Mouse (Mus musculus): ENCODE results near the gene Fam208a.

Gene Fam208a

GRCm38 (mm10) chr14:27428573-27428972 lies at the start of gene Fam208a:
TSS of gene Fam208a (plus strand) at chr14:27428834.
- DNase-seq (ENCODE audit: low spot score in 2 of 2), result peak; percentile 89 to 90

- no peak for DNase-seq (ENCODE audit: low spot score in 2 of 2)
Observed at GRCm38 (mm10) chr14:27379404-27379803, 49.2 kb upstream of the Fam208a start.

GRCm38 (mm10) chr14:27381459-27381858 lies 47.2 kb upstream of the Fam208a start:
- no peak for DNase-seq (ENCODE audit: low spot score in 2 of 2)

GRCm38 (mm10) chr14:27383321-27383830 lies 45.3 kb upstream of the Fam208a start:
- no peak for DNase-seq (ENCODE audit: low spot score in 2 of 2)

GRCm38 (mm10) chr14:27384143-27384542 lies 44.5 kb upstream of the Fam208a start:
- no peak for DNase-seq (ENCODE audit: low spot score in 2 of 2)

- DNase-seq (ENCODE audit: low spot score in 2 of 2), result no peak
Observed at GRCm38 (mm10) chr14:27388616-27389015, 40.0 kb upstream of the Fam208a start.

- no peak for DNase-seq (ENCODE audit: low spot score in 2 of 2)
Observed at GRCm38 (mm10) chr14:27389722-27390121, 38.9 kb upstream of the Fam208a start.

GRCm38 (mm10) chr14:27390663-27391062 lies 38.0 kb upstream of the Fam208a start:
- DNase-seq (ENCODE audit: low spot score in 2 of 2), result no peak

- DNase-seq (ENCODE audit: low spot score in 2 of 2), result no peak
Observed at GRCm38 (mm10) chr14:27391776-27392308, 36.8 kb upstream of the Fam208a start.

GRCm38 (mm10) chr14:27392660-27393059 lies 36.0 kb upstream of the Fam208a start:
- no peak for DNase-seq (ENCODE audit: low spot score in 2 of 2)

- no peak for DNase-seq (ENCODE audit: low spot score in 2 of 2)
Observed at GRCm38 (mm10) chr14:27393806-27394205, 34.8 kb upstream of the Fam208a start.

- peak in 1 of 2 experiments; percentile 51 for DNase-seq (ENCODE audit: low spot score in 2 of 2)
Observed at GRCm38 (mm10) chr14:27396424-27396823, 32.2 kb upstream of the Fam208a start.

GRCm38 (mm10) chr14:27397526-27397925 lies 31.1 kb upstream of the Fam208a start:
- DNase-seq (ENCODE audit: low spot score in 2 of 2), result no peak

GRCm38 (mm10) chr14:27400495-27400894 lies 28.1 kb upstream of the Fam208a start:
- no peak for DNase-seq (ENCODE audit: low spot score in 2 of 2)

GRCm38 (mm10) chr14:27401717-27402278 lies 26.8 kb upstream of the Fam208a start:
- DNase-seq (ENCODE audit: low spot score in 2 of 2), result no peak

- DNase-seq (ENCODE audit: low spot score in 2 of 2), result no peak
Observed at GRCm38 (mm10) chr14:27402332-27403250, 26.0 kb upstream of the Fam208a start.

- no peak for DNase-seq (ENCODE audit: low spot score in 2 of 2)
Observed at GRCm38 (mm10) chr14:27405452-27405851, 23.2 kb upstream of the Fam208a start.

GRCm38 (mm10) chr14:27405947-27406346 lies 22.7 kb upstream of the Fam208a start:
- DNase-seq (ENCODE audit: low spot score in 2 of 2), result no peak

- DNase-seq (ENCODE audit: low spot score in 2 of 2), result no peak
Observed at GRCm38 (mm10) chr14:27408240-27408639, 20.4 kb upstream of the Fam208a start.

- no peak for DNase-seq (ENCODE audit: low spot score in 2 of 2)
Observed at GRCm38 (mm10) chr14:27409662-27410061, 19.0 kb upstream of the Fam208a start.

- no peak for DNase-seq (ENCODE audit: low spot score in 2 of 2)
Observed at GRCm38 (mm10) chr14:27411492-27411891, 17.1 kb upstream of the Fam208a start.

- no peak for DNase-seq (ENCODE audit: low spot score in 2 of 2)
Observed at GRCm38 (mm10) chr14:27412699-27413098, 15.9 kb upstream of the Fam208a start.

- no peak for DNase-seq (ENCODE audit: low spot score in 2 of 2)
Observed at GRCm38 (mm10) chr14:27413961-27414360, 14.7 kb upstream of the Fam208a start.
